Mouse (Mus musculus): Measurements from ENCODE around the gene Flad1. TPM values are rescaled to one million over a fixed set of nuclear protein-coding genes. Genes with fewer than 3 reads are reported as not detected.
A peak's percentile ranks its signal among the peaks of the same experiment; 100 is the strongest.

Flad1 gene
- polyA plus RNA-seq, 1 experiment from 2014 or later: 29.2 TPM

- Histone ChIP-seq H3K9ac (ENCODE audit: low read depth, low read length) (no peak within 1 kb of the TSS), H3K9me3 (ENCODE audit: control insufficient read depth) (no peaks in the 10 kb centered on the region), H3K27ac (ENCODE audit: low read depth, low read length) (no peak within 1 kb of the TSS; the same call in 1 of the 2 replicates), H3K4me1 (replicated peaks; ENCODE audit: control insufficient read depth, insufficient read depth, low read length) (no peaks in the 10 kb centered on the region), H3K4me2 (replicated peaks; ENCODE audit: low read depth) (0 out of 2 replicates have a peak within 1 kb of the TSS, but pooled peaks have one; percentile 17), H3K27me3 (replicated peaks; ENCODE audit: control insufficient read depth, insufficient read depth, low read length) (no peaks in the 10 kb centered on the region), H3K36me3 (ENCODE audit: control insufficient read depth, insufficient read depth) (no peaks in the 10 kb centered on the region), H3K4me3 (ENCODE audit: low read depth, low read length) (no peak within 1 kb of the TSS)
- no peak for ATAC-seq
- 53% methylated on average over 10 of the region's 10 CpGs for WGBS
- TF ChIP-seq CTCF (IDR thresholded peaks at IDR 0.05; ENCODE audit: low read depth): no peak
Measured at GRCm38 (mm10) chr3:89454401-89455177, 42.9 kb upstream of the Flad1 start, which contains the start of gene Pmvk. Gene Pmvk, plus strand, starts transcription at chr3:89454541.

DNA sequence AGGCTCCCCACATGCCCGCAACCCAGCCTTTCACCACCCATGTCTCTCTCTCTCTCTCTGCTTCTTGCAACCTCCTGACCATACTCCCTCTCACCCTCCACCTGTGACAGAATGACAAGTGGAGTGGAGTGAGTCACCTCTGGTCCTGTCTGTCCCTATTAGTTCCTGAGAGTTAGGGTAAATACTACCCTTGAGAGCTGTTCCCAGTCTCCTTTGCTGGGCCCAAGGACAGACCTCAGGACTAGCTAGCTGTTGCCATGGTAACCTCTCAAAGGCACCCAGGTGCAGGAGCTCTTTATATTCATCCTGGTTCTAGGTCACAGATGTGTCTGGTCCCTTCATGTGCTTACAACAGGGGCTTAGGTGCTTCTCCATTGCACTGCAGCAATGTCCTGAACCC, 40.2 kb upstream of the Flad1 start:
- no peak for ATAC-seq
- Histone ChIP-seq H3K27me3 (replicated peaks; ENCODE audit: control insufficient read depth, insufficient read depth, low read length) (no peaks in the 10 kb centered on the region), H3K4me3 (ENCODE audit: low read depth, low read length) (no peak overlapping the region), H3K9me3 (ENCODE audit: control insufficient read depth) (no peaks in the 10 kb centered on the region), H3K27ac (ENCODE audit: low read depth, low read length) (no peak overlapping the region), H3K4me2 (replicated peaks; ENCODE audit: low read depth) (no peak overlapping the region), H3K9ac (ENCODE audit: low read depth, low read length) (no peak overlapping the region), H3K36me3 (ENCODE audit: control insufficient read depth, insufficient read depth) (peaks cover 15% of the 10 kb centered on the region), H3K4me1 (replicated peaks; ENCODE audit: control insufficient read depth, insufficient read depth, low read length) (no peaks in the 10 kb centered on the region)
- 88% methylated on average over 1 of the region's 1 CpGs for WGBS
- TF ChIP-seq CTCF (IDR thresholded peaks at IDR 0.05; ENCODE audit: low read depth): no peak

GRCm38 (mm10) chr3:89449541-89449940, 37.9 kb upstream of the Flad1 start:
- TF ChIP-seq CTCF (IDR thresholded peaks at IDR 0.05; ENCODE audit: low read depth): peak; percentile 79
- 52% methylated on average over 7 of the region's 7 CpGs for WGBS
- H3K9ac ChIP-seq (ENCODE audit: low read depth, low read length): no peak overlapping the region
- no peaks in the 10 kb centered on the region for H3K27me3 ChIP-seq (replicated peaks; ENCODE audit: control insufficient read depth, insufficient read depth, low read length)
- H3K27ac ChIP-seq (ENCODE audit: low read depth, low read length): no peak overlapping the region
- H3K4me1 ChIP-seq (replicated peaks; ENCODE audit: control insufficient read depth, insufficient read depth, low read length): no peaks in the 10 kb centered on the region
- H3K36me3 ChIP-seq (ENCODE audit: control insufficient read depth, insufficient read depth): peaks cover 38% of the 10 kb centered on the region
- H3K9me3 ChIP-seq (ENCODE audit: control insufficient read depth): no peaks in the 10 kb centered on the region
- ATAC-seq: peak; percentile 37
- no peak overlapping the region for H3K4me3 ChIP-seq (ENCODE audit: low read depth, low read length)
- no peak overlapping the region for H3K4me2 ChIP-seq (replicated peaks; ENCODE audit: low read depth)

- WGBS: 64% methylated on average over 13 of the region's 13 CpGs
- no peak for TF ChIP-seq CTCF (IDR thresholded peaks at IDR 0.05; ENCODE audit: low read depth)
- Histone ChIP-seq H3K4me1 (replicated peaks; ENCODE audit: control insufficient read depth, insufficient read depth, low read length) (no peaks in the 10 kb centered on the region), H3K9ac (ENCODE audit: low read depth, low read length) (no peak overlapping the region), H3K9me3 (ENCODE audit: control insufficient read depth) (no peaks in the 10 kb centered on the region), H3K27ac (ENCODE audit: low read depth, low read length) (no peak overlapping the region), H3K4me3 (ENCODE audit: low read depth, low read length) (no peak overlapping the region), H3K36me3 (ENCODE audit: control insufficient read depth, insufficient read depth) (peaks cover 43% of the 10 kb centered on the region), H3K4me2 (replicated peaks; ENCODE audit: low read depth) (no peak overlapping the region), H3K27me3 (replicated peaks; ENCODE audit: control insufficient read depth, insufficient read depth, low read length) (no peaks in the 10 kb centered on the region)
- 0 out of 2 replicates have a peak, but pooled peaks have one; percentile 18 for ATAC-seq
Measured at GRCm38 (mm10) chr3:89448720-89449537, 37.3 kb upstream of the Flad1 start.

DNA sequence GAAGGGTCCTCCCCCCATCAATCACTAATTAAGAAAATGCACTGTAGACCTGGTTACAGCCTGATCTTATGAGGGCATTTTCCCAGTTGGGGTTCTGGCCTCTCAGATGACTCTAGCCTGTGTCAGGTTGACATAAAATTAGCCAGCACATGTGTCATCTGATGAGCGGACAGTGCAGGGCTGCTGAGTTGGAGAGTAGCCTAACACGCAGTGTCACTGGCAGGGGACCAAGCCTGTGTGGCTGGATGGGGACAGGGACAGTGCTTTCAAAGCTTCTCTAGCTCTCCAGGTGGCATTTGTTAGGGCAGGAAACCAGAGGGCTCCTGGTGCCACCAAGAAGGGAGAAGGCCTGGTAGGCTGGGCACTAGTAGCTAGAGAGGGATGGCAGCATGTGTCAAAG, 29.0 kb upstream of the Flad1 start:
- Histone ChIP-seq H3K27ac (ENCODE audit: low read depth, low read length) (no peak overlapping the region), H3K4me1 (replicated peaks; ENCODE audit: control insufficient read depth, insufficient read depth, low read length) (no peaks in the 10 kb centered on the region), H3K4me3 (ENCODE audit: low read depth, low read length) (no peak overlapping the region), H3K9ac (ENCODE audit: low read depth, low read length) (no peak overlapping the region), H3K36me3 (ENCODE audit: control insufficient read depth, insufficient read depth) (peaks cover 43% of the 10 kb centered on the region), H3K9me3 (ENCODE audit: control insufficient read depth) (no peaks in the 10 kb centered on the region), H3K4me2 (replicated peaks; ENCODE audit: low read depth) (no peak overlapping the region), H3K27me3 (replicated peaks; ENCODE audit: control insufficient read depth, insufficient read depth, low read length) (no peaks in the 10 kb centered on the region)
- WGBS: 91% methylated on average over 2 of the region's 2 CpGs
- TF ChIP-seq CTCF (IDR thresholded peaks at IDR 0.05; ENCODE audit: low read depth): no peak
- no peak for ATAC-seq

DNA sequence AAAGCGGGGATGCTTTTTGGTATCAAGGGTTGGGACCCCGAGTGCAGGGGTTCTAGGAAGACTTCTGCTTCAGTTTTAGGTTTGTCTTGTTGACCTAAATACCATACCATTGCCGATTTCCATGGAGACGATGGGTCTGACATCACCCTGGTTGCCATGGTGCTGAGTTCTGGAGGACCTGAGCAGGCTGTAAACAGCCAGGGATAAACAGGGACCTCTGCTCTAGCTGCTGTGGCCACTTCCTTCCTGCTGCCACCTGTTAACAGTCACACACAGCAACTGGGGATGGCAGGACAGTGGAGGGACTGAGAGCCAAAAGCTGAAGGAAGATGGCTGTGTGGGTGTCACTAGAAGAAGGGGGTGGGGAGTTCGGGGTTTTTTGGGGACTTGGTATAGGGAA, 25.6 kb upstream of the Flad1 start:
- no peak for TF ChIP-seq CTCF (IDR thresholded peaks at IDR 0.05; ENCODE audit: low read depth)
- Histone ChIP-seq H3K4me2 (replicated peaks; ENCODE audit: low read depth) (peak overlapping the region; percentile 77), H3K9ac (ENCODE audit: low read depth, low read length) (peak overlapping the region; percentile 53; the same call in 1 of the 2 replicates), H3K36me3 (ENCODE audit: control insufficient read depth, insufficient read depth) (peaks cover 33% of the 10 kb centered on the region), H3K4me1 (replicated peaks; ENCODE audit: control insufficient read depth, insufficient read depth, low read length) (no peaks in the 10 kb centered on the region), H3K27me3 (replicated peaks; ENCODE audit: control insufficient read depth, insufficient read depth, low read length) (no peaks in the 10 kb centered on the region), H3K4me3 (ENCODE audit: low read depth, low read length) (peak overlapping the region; percentile 52), H3K9me3 (ENCODE audit: control insufficient read depth) (no peaks in the 10 kb centered on the region), H3K27ac (ENCODE audit: low read depth, low read length) (no peak overlapping the region)
- ATAC-seq: peak; percentile 26; the same call in 1 of the 2 replicates
- 25% methylated on average over 5 of the region's 5 CpGs for WGBS

Measured in intestine, postnatal 0 days (tissue).